Mouse (Mus musculus) liver, embryonic 14.5 days (tissue): Measurements from ENCODE around the gene Rab14.

ENCODE experiments used
- CTCF ChIP-seq: IDR thresholded peaks from 2 replicates; pipeline ENCODE4 v1.5.1; 2016; ENCODE audit warnings: antibody characterized with exemption, low read depth, control low read depth
- EP300 ChIP-seq: IDR thresholded peaks from 2 replicates; pipeline ENCODE4 v1.6.1; 2016; ENCODE audit warnings: antibody characterized with exemption, low read depth

DNA sequence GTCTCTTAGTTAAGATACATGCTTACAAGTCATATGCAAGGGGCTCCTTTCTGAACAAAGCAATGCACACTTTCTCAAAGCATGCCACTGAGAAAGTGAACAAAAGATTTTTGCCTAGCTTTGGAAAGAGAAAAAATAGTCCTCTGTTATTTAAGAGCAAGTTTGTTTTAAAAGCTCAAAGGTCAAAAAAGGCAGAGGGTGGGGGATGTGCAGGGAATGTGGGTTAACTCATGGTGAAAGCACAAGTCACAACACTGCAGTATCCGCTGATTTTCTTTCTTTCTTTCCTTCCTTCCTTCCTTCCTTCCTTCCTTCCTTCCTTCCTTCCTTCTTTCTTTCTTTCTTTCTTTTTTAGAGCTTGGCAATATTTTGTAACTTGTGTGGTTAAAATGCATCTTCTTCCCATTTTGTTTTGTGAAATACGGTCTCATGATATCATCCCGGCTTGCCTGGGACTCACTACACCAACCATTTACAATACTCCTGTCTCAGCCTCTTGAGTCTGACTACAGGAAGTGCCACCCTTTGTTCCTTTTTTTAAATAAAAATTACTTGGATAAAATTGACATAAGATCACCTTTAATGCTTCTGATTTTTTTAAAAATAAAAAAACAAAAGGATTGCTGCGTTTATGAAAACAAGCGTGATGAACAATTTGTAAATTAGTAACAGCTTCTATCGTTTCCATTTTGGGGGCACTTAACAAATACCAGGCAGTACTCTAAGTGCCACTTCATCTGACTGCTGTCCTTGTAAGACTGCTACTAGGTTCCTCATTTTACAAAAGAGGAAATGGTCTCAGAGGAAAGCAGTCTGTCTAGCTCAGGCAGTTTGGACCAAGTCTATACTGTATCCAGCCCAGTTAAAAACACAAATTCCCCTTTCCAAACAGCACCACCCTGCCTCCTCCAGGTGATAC lies 5.0 kb downstream of the Rab14 start:
- TF ChIP-seq CTCF, result no peak
- TF ChIP-seq EP300, result no peak
